Mouse (Mus musculus) stomach, embryonic 14.5 days (tissue): Measurements from ENCODE around the gene Ppfia4. TPM values are rescaled to one million over a fixed set of nuclear protein-coding genes. Genes with fewer than 3 reads are reported as not detected.

Experiments used
- ATAC-seq: fragments of 200-750 bp; cut with Nextera tagmentation; 2 replicates; pipeline ENCODE4 v1.8.0; 2017; ENCODE audit warnings: low read depth, moderate TSS enrichment; ENCODE audit not compliant: insufficient number of reproducible peaks, insufficient read depth, low FRiP score
- H3K27ac ChIP-seq: fragments of 300-500 bp; sonication (generic); 2 replicates; pipeline ENCODE4 v1.5.1; 2014; ENCODE audit warnings: mild to moderate bottlenecking, low read length, moderate library complexity, mixed read lengths
- H3K27me3 ChIP-seq: fragments of 300-500 bp; sonication (generic); 2 replicates; pipeline ENCODE4 v1.6.1; 2014; ENCODE audit warnings: low read length, control low read depth, mixed read lengths; ENCODE audit not compliant: control insufficient read depth, insufficient read depth
- H3K36me3 ChIP-seq: fragments of 300-500 bp; sonication (generic); 2 replicates; pipeline ENCODE4 v1.6.1; 2014; ENCODE audit warnings: mild to moderate bottlenecking, control low read depth, low read length, moderate library complexity, mixed read lengths; ENCODE audit not compliant: control insufficient read depth, insufficient read depth
- H3K4me1 ChIP-seq: fragments of 300-500 bp; sonication (generic); 2 replicates; pipeline ENCODE4 v1.6.1; 2014; ENCODE audit warnings: low read length, control low read depth, mixed read lengths; ENCODE audit not compliant: control insufficient read depth, insufficient read depth
- H3K4me2 ChIP-seq: fragments of 300-500 bp; sonication (generic); replicated peaks from 2 replicates; pipeline ENCODE4 v1.6.1; 2014; ENCODE audit warnings: low read depth, low read length, control low read depth
- H3K4me3 ChIP-seq: fragments of 300-500 bp; sonication (generic); 2 replicates; pipeline ENCODE4 v1.5.1; 2014; ENCODE audit warnings: low read depth, low read length, control low read depth
- H3K9ac ChIP-seq: fragments of 300-500 bp; sonication (generic); replicated peaks from 2 replicates; pipeline ENCODE4 v1.6.1; 2014; ENCODE audit warnings: low read depth, mild to moderate bottlenecking, control low read depth, low read length, moderate library complexity, mixed read lengths
- H3K9me3 ChIP-seq: fragments of 300-500 bp; sonication (generic); 2 replicates; pipeline ENCODE4 v1.6.1; 2016; ENCODE audit warnings: low read depth, low read length, control low read depth; ENCODE audit not compliant: control insufficient read depth
- WGBS: fragments of 180-500 bp; shearing (Covaris S2); extraction: QIAGEN DNeasy Blood & Tissue Kit; methylation state at CpG from one replicate; pipeline ENCODE4 v1.1.7; 2014; 5-methylcytosine and 5-hydroxymethylcytosine counted together
- polyA plus RNA-seq: library from polyadenylated mRNA; unstranded; fragments of >200 nt; fragmentation: Nextera tagmentation; extraction: Ambion mirVana; gene quantifications from 2 replicates; pipeline ENCODE4 v1.2.1, GENCODE M21; 2014

Ppfia4 gene
- polyA plus RNA-seq, 1 experiment from 2014 or later = 5.7 TPM

GRCm38 (mm10) chr1:134318261-134318660 lies 14.5 kb downstream of the Ppfia4 start:
- Histone ChIP-seq H3K9ac (no peak overlapping the region), H3K4me3 (no peak overlapping the region), H3K9me3 (no peaks in the 10 kb centered on the region), H3K4me2 (no peak overlapping the region), H3K36me3 (no peaks in the 10 kb centered on the region), H3K4me1 (0 out of 2 replicates have a peak, but pooled peaks cover 3% of the 10 kb centered on the region), H3K27me3 (no peaks in the 10 kb centered on the region), H3K27ac (no peak overlapping the region)
- 93% methylated on average over 5 of the region's 5 CpGs for WGBS
- ATAC-seq = no peak

GRCm38 (mm10) chr1:134316361-134316760 lies 16.4 kb downstream of the Ppfia4 start:
- no peak overlapping the region for H3K4me2 ChIP-seq
- ATAC-seq = no peak
- 83% methylated on average over 9 of the region's 9 CpGs for WGBS
- no peaks in the 10 kb centered on the region for H3K9me3 ChIP-seq
- no peak overlapping the region for H3K27ac ChIP-seq
- H3K4me3 ChIP-seq = no peak overlapping the region
- no peaks in the 10 kb centered on the region for H3K36me3 ChIP-seq
- no peak overlapping the region for H3K9ac ChIP-seq
- H3K27me3 ChIP-seq = no peaks in the 10 kb centered on the region
- 0 out of 2 replicates have a peak, but pooled peaks cover 3% of the 10 kb centered on the region for H3K4me1 ChIP-seq

- Histone ChIP-seq H3K9ac (no peak overlapping the region), H3K4me3 (no peak overlapping the region), H3K36me3 (no peaks in the 10 kb centered on the region), H3K4me1 (no peaks in the 10 kb centered on the region), H3K4me2 (no peak overlapping the region), H3K27me3 (no peaks in the 10 kb centered on the region), H3K9me3 (no peaks in the 10 kb centered on the region), H3K27ac (no peak overlapping the region)
- WGBS = 77% methylated on average over 5 of the region's 5 CpGs
- no peak for ATAC-seq
These were observed 17.5 kb downstream of the Ppfia4 start for GRCm38 (mm10) chr1:134315181-134315580.

GRCm38 (mm10) chr1:134311760-134312159 lies 21.0 kb downstream of the Ppfia4 start:
- H3K4me1 ChIP-seq = no peaks in the 10 kb centered on the region
- no peak overlapping the region for H3K4me3 ChIP-seq
- H3K27me3 ChIP-seq = no peaks in the 10 kb centered on the region
- no peaks in the 10 kb centered on the region for H3K9me3 ChIP-seq
- no peak overlapping the region for H3K27ac ChIP-seq
- WGBS = 93% methylated on average over 7 of the region's 7 CpGs
- no peaks in the 10 kb centered on the region for H3K36me3 ChIP-seq
- ATAC-seq = no peak
- no peak overlapping the region for H3K9ac ChIP-seq
- H3K4me2 ChIP-seq = no peak overlapping the region

GRCm38 (mm10) chr1:134310729-134311128 lies 22.0 kb downstream of the Ppfia4 start:
- WGBS = 95% methylated on average over 3 of the region's 3 CpGs
- Histone ChIP-seq H3K4me1 (no peaks in the 10 kb centered on the region), H3K27me3 (no peaks in the 10 kb centered on the region), H3K36me3 (no peaks in the 10 kb centered on the region), H3K9me3 (no peaks in the 10 kb centered on the region), H3K9ac (no peak overlapping the region), H3K27ac (no peak overlapping the region), H3K4me2 (no peak overlapping the region), H3K4me3 (no peak overlapping the region)
- no peak for ATAC-seq

GRCm38 (mm10) chr1:134310291-134310690 lies 22.4 kb downstream of the Ppfia4 start:
- no peaks in the 10 kb centered on the region for H3K4me1 ChIP-seq
- no peak for ATAC-seq
- H3K27me3 ChIP-seq = no peaks in the 10 kb centered on the region
- no peaks in the 10 kb centered on the region for H3K9me3 ChIP-seq
- H3K36me3 ChIP-seq = no peaks in the 10 kb centered on the region
- H3K9ac ChIP-seq = no peak overlapping the region
- H3K4me3 ChIP-seq = no peak overlapping the region
- no peak overlapping the region for H3K27ac ChIP-seq
- WGBS = 91% methylated on average over 2 of the region's 2 CpGs
- H3K4me2 ChIP-seq = no peak overlapping the region

- Histone ChIP-seq H3K27ac (no peak overlapping the region), H3K4me2 (no peak overlapping the region), H3K36me3 (no peaks in the 10 kb centered on the region), H3K27me3 (no peaks in the 10 kb centered on the region), H3K9ac (no peak overlapping the region), H3K9me3 (no peaks in the 10 kb centered on the region), H3K4me3 (no peak overlapping the region), H3K4me1 (0 out of 2 replicates have a peak, but pooled peaks cover 4% of the 10 kb centered on the region)
- 73% methylated on average over 10 of the region's 10 CpGs for WGBS
- no peak for ATAC-seq
These were observed 25.3 kb downstream of the Ppfia4 start for GRCm38 (mm10) chr1:134307409-134307808.

GRCm38 (mm10) chr1:134304940-134305339 lies 27.8 kb downstream of the Ppfia4 start:
- 0 out of 2 replicates have a peak, but pooled peaks cover 4% of the 10 kb centered on the region for H3K4me1 ChIP-seq
- H3K4me3 ChIP-seq = no peak overlapping the region
- no peaks in the 10 kb centered on the region for H3K36me3 ChIP-seq
- H3K27ac ChIP-seq = no peak overlapping the region
- no peaks in the 10 kb centered on the region for H3K9me3 ChIP-seq
- no peak for ATAC-seq
- 91% methylated on average over 9 of the region's 9 CpGs for WGBS
- no peak overlapping the region for H3K4me2 ChIP-seq
- no peak overlapping the region for H3K9ac ChIP-seq
- 0 out of 2 replicates have a peak, but pooled peaks cover 2% of the 10 kb centered on the region for H3K27me3 ChIP-seq

GRCm38 (mm10) chr1:134302568-134303238 lies 30.0 kb downstream of the Ppfia4 start:
- Histone ChIP-seq H3K27ac (peak overlapping the region; percentile 77), H3K4me2 (no peak overlapping the region), H3K36me3 (no peaks in the 10 kb centered on the region), H3K4me1 (0 out of 2 replicates have a peak, but pooled peaks cover 7% of the 10 kb centered on the region), H3K9ac (no peak overlapping the region; the same call in 1 of the 2 replicates), H3K9me3 (no peaks in the 10 kb centered on the region), H3K27me3 (0 out of 2 replicates have a peak, but pooled peaks cover 2% of the 10 kb centered on the region), H3K4me3 (no peak overlapping the region)
- 25% methylated on average over 8 of the region's 8 CpGs for WGBS
- ATAC-seq = no peak
